Mouse (Mus musculus): Measurements from ENCODE around the gene Zfhx3.
A peak's percentile ranks its signal among the peaks of the same experiment; 100 is the strongest.

The Zfhx3 gene

GRCm38 (mm10) chr8:108896468-108897346, 954.3 kb downstream of the Zfhx3 start:
- peak; percentile 40 to 64 for DNase-seq (ENCODE audit: low spot score in 2 of 2)

DNA sequence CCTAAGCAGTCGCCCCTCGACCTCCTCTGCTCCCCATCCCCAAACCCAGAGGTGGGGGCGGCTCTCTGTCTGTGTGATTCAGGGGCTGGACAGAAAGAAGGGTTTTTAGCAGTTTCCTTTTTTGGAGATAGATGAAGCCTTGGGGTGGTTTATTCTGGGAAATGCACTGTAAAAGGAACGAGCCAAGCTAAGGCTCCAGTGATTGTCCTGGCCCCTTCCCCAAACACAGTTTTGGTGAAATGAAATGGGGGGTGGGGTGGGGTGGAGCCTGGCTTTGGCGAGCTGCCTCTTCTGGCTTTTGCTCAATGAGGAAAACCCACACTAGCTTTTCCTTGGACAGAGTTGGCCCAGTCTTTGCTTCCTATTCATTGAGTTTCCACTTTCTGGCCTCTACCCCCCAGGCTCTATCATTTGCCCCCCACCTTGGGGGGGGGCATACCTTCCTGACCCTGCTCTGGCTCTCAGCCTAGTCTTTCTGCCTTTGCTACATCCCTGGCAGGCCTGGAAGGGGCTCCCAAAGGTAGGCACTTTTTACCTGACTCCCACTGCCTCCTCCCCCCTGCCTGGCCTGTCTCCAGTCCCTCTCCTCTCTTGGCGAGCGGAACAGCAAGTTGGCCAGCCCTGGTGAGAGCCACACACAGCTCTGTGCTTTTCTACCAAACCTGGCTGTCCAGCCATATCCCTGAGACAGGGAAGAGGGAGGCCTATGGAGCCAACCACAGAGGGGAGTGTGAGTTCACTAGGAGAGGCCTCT, 955.1 kb downstream of the Zfhx3 start:
- no peak for DNase-seq (ENCODE audit: low spot score in 2 of 2)

GRCm38 (mm10) chr8:108899251-108899771, 956.9 kb downstream of the Zfhx3 start:
- DNase-seq (ENCODE audit: low spot score in 2 of 2) = no peak

DNA sequence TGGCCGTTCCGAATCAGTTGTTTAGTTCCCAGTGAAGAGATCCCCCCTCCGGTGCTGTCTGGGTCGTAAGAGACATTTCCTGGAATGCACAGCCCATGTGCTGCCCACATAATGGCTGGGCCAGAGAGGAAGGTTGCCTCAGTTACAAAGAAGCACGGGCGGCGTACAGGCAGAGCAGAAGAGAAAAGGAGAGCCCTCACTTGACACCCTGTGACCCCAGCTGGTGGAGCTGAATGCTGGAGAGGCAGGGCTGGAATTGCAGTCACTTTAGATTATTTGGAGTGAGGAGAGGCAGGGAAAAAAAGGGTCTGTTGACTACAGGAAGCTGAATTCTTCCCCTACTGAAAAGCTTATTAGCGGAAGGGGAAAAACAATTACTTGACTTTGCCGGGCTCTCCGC, 958.1 kb downstream of the Zfhx3 start:
- DNase-seq (ENCODE audit: low spot score in 2 of 2) = no peak

GRCm38 (mm10) chr8:108901208-108901607, 958.8 kb downstream of the Zfhx3 start:
- DNase-seq (ENCODE audit: low spot score in 2 of 2) = no peak

GRCm38 (mm10) chr8:108903550-108903949, 961.1 kb downstream of the Zfhx3 start:
- DNase-seq (ENCODE audit: low spot score in 2 of 2) = no peak

- no peak for DNase-seq (ENCODE audit: low spot score in 2 of 2)
Observed at GRCm38 (mm10) chr8:108904288-108904971, 962.0 kb downstream of the Zfhx3 start.

GRCm38 (mm10) chr8:108908066-108908465, 965.6 kb downstream of the Zfhx3 start:
- no peak for DNase-seq (ENCODE audit: low spot score in 2 of 2)

- DNase-seq (ENCODE audit: low spot score in 2 of 2) = no peak
Observed at GRCm38 (mm10) chr8:108908540-108908939, 966.1 kb downstream of the Zfhx3 start.

DNA sequence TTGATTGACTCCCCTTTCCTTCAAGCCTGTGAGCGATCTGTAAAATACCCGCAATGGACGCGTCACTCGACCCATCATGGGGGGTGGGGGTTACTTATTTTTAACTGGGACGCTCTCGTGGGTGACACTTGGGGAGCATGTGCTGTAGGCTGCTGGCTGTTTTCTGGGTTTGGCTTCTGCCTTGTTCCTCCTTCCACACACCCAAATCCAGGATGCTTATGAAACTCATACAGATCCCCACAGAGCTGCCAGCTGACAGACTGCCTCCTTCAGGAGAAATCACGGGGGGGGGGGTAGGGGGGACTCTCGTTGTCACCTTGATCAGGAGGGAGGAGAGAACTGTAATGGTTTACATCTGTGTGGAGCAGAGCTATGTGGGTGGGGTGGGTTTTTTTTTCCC, 966.6 kb downstream of the Zfhx3 start:
- DNase-seq (ENCODE audit: low spot score in 2 of 2) = no peak

- DNase-seq (ENCODE audit: low spot score in 2 of 2) = no peak
Observed at GRCm38 (mm10) chr8:108909455-108909854, 967.0 kb downstream of the Zfhx3 start.

- DNase-seq (ENCODE audit: low spot score in 2 of 2) = no peak
Observed at GRCm38 (mm10) chr8:108910843-108911242, 968.4 kb downstream of the Zfhx3 start.

DNA sequence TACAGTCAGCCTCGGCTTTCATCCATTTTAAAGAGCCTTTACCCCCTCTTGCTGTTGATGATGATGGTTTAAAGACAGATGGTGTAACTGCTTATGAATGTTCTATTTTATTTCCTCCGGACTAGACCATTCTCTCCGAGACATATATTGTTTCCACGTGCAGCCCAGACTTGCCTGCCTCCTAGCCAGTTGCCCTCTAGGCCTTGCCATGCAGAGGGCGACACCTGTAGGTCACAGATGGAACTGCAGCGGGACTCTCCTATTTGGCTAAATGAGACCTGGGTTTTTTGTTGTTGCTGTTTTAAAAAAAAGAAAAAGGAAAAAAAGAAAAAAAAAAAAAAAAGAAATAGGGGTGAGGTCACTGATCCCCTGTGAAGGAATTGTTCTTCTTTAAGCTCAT, 969.1 kb downstream of the Zfhx3 start:
- DNase-seq (ENCODE audit: low spot score in 2 of 2) = peak; percentile 75 to 77

DNA sequence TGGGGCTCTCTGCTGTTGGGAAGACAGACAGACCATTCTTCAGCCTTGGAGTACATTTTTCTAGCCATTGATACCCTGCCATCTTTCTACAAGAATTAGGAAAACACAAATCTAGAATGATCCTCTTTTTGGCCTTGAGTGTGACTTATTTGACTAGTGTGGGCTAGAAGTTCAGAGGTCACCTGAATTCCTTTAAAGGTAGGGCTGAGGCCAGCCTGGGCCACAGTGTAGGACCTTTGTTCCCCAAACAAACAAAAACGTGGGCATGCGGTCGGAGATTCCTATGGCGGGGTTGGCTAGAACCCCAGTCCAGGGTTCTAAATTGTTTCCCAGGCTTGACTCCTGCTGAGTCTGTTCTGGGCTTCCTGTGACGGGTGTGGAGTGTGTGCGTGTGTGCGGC, 970.6 kb downstream of the Zfhx3 start:
- DNase-seq (ENCODE audit: low spot score in 2 of 2) = no peak

DNA sequence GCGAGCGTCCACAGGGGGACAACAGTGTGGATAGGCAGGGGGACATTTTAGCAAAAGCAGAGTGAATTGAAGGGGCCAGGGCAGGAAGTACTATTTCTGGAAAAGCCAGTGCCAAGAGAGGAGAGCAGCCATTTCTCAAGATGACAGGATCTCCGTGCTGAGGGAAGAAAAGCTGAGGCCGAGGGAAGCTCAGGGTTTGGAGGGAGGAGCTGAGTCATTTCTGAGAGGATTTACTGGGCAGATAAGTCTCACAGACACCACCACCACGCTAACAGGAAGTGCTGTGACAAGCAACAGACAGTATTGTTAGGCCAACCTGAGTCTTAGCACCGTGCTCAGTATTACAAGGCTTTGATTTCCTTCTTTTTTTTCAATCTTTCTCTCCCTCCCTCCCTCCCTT, 973.0 kb downstream of the Zfhx3 start:
- DNase-seq (ENCODE audit: low spot score in 2 of 2) = no peak

DNA sequence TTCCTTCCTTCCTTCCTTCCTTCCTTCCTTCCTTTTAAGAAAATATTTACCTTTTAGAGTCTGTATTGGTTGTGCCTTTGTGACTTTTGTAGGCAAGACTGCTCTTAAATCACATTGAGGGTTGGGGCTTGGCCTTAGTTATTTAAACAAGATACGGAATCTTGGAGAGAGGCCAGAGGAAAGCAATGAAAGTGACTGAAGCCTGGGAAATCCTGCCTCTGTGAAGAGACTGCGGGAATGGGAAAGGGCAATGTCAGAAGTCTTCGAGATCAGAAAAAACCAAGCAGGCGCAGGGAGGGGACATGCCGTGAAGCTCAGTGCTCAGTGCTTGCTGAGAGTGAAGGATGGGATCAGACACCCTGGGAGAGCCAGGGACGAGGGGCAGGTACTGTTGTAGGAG, 973.4 kb downstream of the Zfhx3 start:
- DNase-seq (ENCODE audit: low spot score in 2 of 2) = no peak

GRCm38 (mm10) chr8:108920151-108920550, 977.7 kb downstream of the Zfhx3 start:
- no peak for DNase-seq (ENCODE audit: low spot score in 2 of 2)

GRCm38 (mm10) chr8:108923161-108923560, 980.7 kb downstream of the Zfhx3 start:
- no peak for DNase-seq (ENCODE audit: low spot score in 2 of 2)

- no peak for DNase-seq (ENCODE audit: low spot score in 2 of 2)
Observed at GRCm38 (mm10) chr8:108924526-108924925, 982.1 kb downstream of the Zfhx3 start.

DNA sequence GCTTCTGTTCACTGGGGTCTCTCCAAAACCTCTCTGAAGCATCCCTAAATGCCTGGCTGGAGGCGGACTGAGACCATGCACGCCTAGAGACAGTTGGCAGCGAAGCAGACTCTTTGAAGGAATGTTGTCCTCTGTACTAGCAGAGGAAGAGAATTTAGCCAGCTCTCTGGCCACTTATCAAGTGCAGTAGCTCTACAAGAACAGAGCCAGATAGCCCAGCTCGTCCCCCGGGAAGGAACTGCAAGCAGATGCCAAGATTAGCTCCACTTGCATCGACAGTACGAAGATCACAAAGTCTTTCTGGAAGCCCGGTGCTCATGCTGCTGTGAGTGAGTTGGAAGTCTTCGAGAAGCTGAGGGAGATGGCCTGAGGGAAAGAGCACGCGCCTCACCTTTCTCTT, 983.7 kb downstream of the Zfhx3 start:
- no peak for DNase-seq (ENCODE audit: low spot score in 2 of 2)

- no peak for DNase-seq (ENCODE audit: low spot score in 2 of 2)
Observed at GRCm38 (mm10) chr8:108930635-108931034, 988.2 kb downstream of the Zfhx3 start.

DNA sequence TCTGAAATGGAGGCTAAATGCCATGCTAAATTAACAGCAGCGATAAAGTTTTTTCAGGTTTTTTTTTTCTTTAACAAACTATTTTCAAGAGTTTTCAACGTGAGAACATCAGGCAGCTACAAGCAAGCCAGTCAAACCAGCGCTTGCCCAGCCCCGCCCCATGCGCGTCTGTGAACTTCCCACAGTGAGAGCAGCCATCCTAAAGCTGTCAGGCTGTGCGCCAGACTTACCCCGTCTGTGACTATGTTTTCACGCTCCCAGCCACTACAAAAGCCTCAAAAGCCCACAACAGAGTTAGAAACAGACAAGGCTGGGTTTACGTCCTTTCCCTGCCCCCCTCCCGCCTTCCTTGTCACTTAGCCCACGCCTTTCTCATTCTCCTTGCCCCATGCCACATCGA, 989.4 kb downstream of the Zfhx3 start:
- DNase-seq (ENCODE audit: low spot score in 2 of 2) = no peak

All from right cerebral cortex, postnatal 36 days (tissue).